Mouse (Mus musculus) frontal cortex, postnatal 14 days (tissue): ENCODE measurements at regions not wholly inside any gene's neighbourhood (a gene's known extent, or its start where the extent isn't known, plus 50 kb on each side); places are given as distances from the start of the nearest gene placed in this dataset.

ENCODE experiments used
- DNase-seq, 2 experiments: peaks; one replicate each; pipeline ENCODE4 v3.0.0; 2022; ENCODE audit warnings: low spot score in 2 of 2

DNA sequence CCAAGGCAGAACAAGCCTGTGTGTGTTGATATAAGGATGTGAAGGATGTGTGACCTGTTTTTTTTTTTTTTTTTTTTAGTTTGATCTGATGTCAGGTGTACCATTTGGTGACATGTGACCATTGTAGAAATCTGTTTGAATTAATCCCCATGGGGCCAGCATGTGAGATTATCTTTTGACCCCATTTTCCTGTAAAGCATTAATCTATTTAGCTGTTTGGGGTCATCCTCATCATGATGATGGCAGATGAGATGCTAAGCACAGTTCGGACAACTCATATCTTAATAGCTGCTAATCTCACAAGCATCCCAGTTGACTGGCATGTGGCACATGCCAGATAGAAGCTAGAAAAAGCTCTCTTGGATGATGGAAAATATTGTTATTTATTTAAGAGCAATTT lies 434.0 kb upstream of the Adgrl2 start:
- DNase-seq: no peak

DNA sequence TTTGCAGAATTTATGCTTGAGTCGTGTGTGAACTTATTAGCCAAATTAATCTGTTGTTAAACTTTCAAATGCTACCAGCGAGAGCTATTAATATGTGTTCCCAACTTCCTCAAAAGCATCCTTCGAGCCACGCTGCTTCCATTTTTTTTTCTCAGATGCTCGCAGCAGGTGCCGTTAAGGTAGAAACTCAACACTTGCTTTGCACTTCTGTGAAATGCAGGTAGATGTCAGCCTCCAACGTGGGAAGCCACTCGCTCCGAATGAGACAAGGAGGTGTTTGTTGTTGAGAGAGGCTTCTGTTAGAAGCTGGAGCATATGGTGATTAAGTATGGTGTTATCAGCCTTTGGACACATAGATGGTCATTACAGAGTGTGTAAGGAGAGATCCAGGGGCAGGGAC lies 433.1 kb upstream of the Adgrl2 start:
- DNase-seq: no peak

GRCm38 (mm10) chr3:149415081-149415480 lies 424.7 kb upstream of the Adgrl2 start:
- DNase-seq: no peak

GRCm38 (mm10) chr3:149413114-149413513 lies 422.8 kb upstream of the Adgrl2 start:
- no peak for DNase-seq

DNA sequence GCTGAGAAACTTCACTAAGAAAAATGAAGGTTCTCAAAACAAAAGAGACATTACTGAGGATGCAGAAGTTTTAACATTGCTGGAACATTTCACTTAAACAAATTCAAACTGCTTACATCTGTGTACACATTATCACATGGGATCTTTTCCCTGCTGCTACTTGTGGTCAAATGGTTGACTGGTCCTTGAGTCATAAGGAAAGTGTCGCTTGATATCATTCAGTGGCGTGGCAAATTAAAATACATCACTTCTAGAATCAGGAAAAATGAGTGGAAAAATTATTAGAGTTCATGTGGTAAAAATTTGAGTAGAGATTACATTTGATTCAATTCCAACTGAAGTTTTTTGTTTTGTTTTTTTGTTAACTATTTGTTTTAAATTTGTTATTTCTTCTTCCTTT lies 420.2 kb upstream of the Adgrl2 start:
- DNase-seq: no peak

- no peak for DNase-seq
Measured at GRCm38 (mm10) chr3:149408858-149409257, 418.5 kb upstream of the Adgrl2 start.

- no peak for DNase-seq
Measured at GRCm38 (mm10) chr3:149405872-149406271, 415.5 kb upstream of the Adgrl2 start.

DNA sequence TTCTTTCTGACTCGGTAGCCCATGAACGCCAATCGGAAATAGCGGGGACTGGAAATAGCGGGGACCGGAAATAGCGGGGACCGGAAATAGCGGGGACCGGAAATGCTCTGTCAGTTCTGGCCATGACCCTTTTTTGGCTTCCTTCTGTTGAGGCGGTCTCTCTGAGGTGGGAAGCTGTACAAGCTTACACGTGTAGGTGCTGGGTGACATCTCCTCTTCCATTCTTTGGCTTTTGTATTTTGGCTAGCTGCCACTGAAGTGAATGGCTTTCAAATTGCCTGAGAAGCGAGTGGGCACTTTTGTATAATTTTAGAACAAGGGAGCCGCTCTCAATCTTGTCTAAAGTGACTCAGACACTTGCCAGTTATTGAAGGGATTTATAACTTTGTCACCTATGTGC lies 414.3 kb upstream of the Adgrl2 start:
- no peak for DNase-seq

GRCm38 (mm10) chr3:149402496-149402895 lies 412.1 kb upstream of the Adgrl2 start:
- DNase-seq: no peak

DNA sequence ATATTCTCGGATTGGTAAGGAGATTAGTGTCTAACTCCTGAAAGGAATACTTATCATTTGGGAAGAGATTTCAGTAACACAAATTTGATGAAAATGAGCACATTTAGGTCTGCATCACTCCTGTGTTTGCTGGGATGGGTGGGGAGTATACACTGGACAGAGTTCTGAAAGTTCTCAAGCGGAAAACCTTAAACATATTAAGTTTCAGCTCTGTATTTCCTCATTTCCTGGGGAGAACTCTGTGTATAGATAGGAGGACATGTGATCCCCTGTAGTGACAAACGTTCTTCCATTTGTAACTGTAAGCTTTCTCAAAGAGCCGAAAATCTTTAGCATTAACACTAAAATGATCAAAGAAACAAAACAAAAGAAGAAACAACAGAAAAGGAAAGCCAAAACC lies 404.7 kb upstream of the Adgrl2 start:
- DNase-seq: no peak

GRCm38 (mm10) chr3:149393317-149394172 lies 403.2 kb upstream of the Adgrl2 start:
- DNase-seq: no peak

- no peak for DNase-seq
Measured at GRCm38 (mm10) chr3:149392164-149392563, 401.8 kb upstream of the Adgrl2 start.

DNA sequence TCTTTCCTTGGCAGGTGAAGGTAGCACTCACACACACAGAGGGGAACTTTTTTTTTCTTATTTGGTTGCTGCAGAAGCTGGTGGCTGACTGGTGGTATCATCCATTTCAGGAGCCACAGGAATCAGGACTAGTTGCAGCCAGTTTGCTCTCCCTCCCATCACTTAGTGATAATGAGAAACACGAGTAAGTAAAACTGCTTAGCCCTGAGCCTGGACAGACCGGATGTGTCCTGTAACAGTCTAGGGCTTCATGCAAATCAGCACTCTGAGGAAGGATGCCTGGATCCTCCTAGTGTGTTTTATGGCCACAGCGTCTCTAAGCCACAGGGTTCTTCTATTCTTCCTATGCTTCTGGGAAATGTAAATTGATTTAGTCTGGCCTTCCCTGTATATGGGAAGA lies 397.2 kb upstream of the Adgrl2 start:
- no peak for DNase-seq

- no peak for DNase-seq
Measured at GRCm38 (mm10) chr3:149386027-149386426, 395.7 kb upstream of the Adgrl2 start.

- no peak for DNase-seq
Measured at GRCm38 (mm10) chr3:149385336-149385735, 395.0 kb upstream of the Adgrl2 start.

GRCm38 (mm10) chr3:149381559-149382245 lies 391.3 kb upstream of the Adgrl2 start:
- no peak for DNase-seq

DNA sequence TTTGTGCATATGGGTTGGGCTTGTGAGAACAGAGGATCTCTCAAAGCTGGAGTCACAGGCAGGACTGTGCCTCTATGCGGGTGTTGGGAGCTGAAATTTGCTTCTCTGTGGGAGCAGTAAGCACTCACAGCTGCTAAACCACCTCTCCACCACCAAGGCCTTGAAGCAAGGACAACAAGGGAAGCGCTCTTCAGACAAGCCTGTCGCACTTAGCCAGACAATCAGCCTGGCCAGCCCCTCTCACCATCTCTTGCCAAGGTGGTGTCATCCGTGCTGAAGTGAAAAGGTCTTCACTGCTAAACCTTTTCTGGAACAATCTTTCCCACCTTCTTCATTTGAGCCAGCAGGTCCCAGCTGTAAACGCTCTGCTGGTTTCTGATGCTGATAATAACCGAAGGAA lies 390.7 kb upstream of the Adgrl2 start:
- DNase-seq: no peak

DNA sequence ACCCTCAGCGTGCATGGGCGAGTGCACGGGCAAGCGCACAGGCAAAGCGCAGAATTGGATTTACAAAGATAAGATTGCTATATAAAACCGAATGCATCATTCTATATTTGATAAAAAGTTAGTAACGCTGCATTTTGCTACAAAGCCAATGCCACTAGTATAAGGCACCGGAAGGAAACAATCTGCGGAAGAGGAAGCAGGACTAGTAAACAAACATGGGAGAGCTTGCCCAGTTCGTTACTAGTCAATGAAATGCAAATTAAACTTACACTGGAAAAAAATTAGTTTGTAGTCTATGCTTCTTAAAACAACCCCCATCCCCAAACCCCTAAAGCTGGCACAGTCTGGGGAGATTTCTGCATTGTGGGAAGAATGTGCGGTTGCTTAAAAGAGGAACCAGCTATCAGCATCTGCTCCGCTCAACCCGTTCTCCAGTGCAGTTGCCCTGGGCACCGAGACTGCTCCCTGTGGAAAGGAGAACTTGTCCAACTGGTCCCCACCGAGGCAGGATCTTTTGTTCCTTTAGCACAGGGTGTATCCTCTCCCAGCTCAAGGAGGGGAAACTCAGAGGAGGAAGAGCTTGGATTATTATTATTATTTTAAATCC lies 389.6 kb upstream of the Adgrl2 start:
- no peak for DNase-seq

- DNase-seq: no peak
Measured at GRCm38 (mm10) chr3:149379249-149379865, 389.0 kb upstream of the Adgrl2 start.

DNA sequence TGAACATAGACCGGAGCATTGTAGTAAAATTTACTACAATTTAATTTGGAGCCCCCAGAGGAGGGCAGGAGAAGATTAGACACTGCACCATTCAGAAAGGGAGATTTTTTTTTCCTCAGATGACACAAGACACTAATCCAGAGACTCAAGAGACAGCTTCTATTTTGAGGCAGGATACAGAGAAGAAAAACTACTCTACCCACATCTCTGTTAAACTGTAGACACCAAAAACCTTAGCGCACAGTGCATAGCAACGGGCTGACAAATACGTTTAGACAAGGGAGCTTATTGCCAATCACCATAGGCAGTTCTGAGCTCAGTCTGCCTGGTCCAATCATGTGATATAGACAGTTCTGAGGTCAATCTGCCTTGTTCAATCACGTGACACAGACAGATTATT lies 381.1 kb upstream of the Adgrl2 start:
- no peak for DNase-seq

GRCm38 (mm10) chr3:149370517-149371227 lies 380.3 kb upstream of the Adgrl2 start:
- DNase-seq: no peak

GRCm38 (mm10) chr3:149367888-149368287 lies 377.5 kb upstream of the Adgrl2 start:
- no peak for DNase-seq
